Mouse (Mus musculus) large intestine, adult 2 months (tissue): Measurements from ENCODE around the gene Elfn1. TPM values are rescaled to one million over a fixed set of nuclear protein-coding genes. Genes with fewer than 3 reads are reported as not detected.

ENCODE experiments used
- DNase-seq: peaks from one replicate; pipeline ENCODE4 v3.0.0-alpha.2; 2012; ENCODE audit warnings: low read depth, low spot score
- WGBS: fragments of 180-500 bp; shearing (Covaris S2); methylation state at CpG from one replicate; pipeline ENCODE4 v1.1.7; 2018; 5-methylcytosine and 5-hydroxymethylcytosine counted together
- polyA plus RNA-seq: library from polyadenylated mRNA; depleted of rRNA; stranded (reverse); fragments of >200 nt; gene quantifications from 2 replicates; pipeline ENCODE4 v1.2.3, GENCODE M21; 2012

Elfn1 gene
- polyA plus RNA-seq, 1 experiment: 0.06 TPM

DNA sequence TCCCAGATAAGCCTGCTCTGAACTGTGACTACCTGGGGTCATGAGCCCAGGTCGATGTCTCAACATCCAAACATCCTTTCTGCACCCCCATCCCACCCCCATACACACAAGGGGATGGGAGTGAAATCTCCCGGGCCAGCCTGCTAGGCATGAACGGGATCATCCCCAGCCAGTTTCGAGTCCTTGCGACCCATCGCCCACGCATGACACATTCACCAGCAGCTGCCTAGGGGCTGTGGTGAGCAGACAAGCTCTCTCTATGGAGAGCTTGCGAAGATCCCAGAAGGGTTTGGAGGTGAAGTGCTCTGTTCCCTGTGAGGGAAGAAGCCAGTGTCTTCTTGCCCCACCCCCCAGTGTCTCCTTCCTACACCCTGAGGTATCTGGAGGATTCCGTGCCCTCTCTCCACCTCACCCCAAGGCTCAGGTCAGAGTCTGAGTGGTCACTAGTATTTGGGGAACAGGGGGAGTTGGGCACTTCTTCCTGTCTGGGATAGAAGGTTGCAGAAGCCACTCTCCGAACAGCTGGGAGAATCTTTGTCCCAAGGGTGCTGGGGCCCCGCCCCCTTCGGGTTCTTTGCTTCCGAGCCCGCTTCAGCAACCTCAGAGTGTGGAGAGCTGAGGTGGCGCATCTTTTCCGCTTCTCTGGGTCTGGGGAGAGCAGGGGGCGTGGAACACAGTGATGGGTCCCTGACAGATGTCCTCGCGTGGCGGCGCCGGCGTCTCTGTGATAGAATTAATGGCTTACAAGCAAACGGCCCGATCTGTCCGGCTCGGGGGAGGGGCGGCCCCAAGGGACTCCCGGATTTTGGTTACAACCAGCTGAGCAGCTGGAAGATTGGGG, 2.2 kb downstream of the Elfn1 start:
- no peak for DNase-seq
- 4% methylated on average over 29 of the region's 29 CpGs for WGBS

DNA sequence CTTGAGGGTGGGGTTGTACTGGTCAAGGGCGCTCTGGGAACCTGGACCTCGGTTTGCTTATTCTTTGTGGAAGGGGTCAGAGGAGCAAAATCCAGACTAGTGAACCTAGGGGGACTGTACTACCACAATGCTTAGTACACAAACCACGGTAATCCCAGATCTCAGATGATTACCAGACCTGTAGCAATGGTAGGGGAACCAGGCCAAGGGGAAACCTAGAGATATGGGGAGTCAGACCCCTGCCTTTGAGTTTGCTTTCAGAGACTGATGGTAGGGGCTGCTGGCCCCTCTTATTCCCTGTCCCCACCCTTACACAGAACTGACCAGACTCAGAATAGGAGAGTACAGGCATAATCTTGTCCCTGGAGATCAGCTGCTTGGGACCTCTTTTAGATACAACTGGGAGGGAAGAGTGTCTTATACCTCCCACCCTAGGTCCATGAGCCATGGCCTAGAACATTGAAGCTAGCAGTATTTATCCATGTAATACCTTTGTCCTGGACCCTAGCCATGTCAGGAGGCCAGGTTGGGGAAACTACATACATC, 3.1 kb downstream of the Elfn1 start:
- DNase-seq: no peak
- WGBS: 36% methylated on average over 3 of the region's 3 CpGs

DNA sequence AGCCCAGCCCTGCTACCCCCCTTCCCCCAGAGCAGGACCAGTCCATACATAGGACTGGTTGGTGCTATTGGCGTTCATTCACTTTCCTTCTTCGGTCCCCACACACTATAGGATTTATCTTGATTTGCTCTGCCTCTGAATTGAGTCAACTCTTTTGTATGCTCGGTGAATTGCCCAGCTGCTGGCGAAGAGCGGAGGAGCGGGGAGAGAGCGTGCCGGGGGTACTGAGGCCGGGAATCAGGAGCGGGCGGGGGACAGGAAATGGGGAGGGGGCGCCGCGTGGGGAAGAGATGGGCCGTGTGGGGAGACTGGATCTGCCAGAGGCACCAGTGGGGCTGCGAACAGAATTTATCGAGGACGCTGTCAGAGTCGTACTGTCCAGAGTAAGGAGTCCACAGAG, 3.8 kb downstream of the Elfn1 start:
- 10% methylated on average over 19 of the region's 19 CpGs for WGBS
- no peak for DNase-seq

DNA sequence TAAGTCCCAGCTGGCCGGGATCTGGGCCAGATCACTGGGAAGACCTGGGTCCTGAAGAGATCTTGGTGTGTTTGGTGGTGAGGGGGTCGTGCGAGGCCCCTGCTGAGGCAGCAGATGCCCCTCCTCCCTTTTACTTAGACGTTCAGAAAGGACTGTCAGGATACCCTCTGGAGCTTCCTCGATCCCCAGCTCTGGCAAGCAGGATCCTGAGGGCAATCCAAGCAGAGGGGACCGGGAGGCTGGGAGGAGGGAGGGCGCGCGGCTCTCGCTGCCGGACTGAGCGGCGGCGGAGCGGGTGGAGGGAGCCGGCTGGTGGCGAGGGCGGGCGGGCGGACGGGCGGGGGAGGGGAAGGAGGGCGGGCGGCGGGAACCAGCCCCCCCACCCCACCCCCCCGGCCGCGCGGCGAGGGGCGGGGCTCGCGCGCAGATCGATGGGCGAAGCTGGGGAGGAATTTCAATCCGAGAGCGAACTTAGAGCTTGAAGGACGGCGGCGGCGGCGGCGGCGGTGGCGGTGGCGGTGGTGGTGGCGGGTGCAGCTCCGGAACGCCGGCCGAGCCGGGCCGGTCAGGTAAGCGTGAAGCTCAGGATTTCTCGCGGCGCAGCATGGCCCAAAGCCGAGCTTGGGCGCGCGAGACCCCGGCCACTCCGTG, 4.5 kb downstream of the Elfn1 start:
- DNase-seq: no peak

DNA sequence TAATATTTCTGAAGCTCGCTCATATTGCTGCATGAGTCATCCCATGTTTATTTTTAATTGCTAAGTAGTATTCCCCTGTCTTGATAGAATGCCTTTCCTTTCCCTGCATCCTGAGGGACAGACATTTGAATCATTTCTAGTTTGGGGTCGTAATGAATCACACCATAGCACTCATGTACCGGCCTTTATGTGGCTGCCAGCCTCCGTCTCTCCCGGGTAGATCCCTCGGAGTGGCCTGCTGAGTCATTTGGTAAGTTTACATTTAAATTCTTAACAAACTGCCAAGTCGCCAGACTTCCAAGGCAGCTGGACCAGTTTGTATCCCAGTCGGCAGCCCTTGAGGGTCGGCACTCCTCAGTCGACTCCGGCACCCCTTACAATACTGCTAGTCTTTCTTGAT, 13.9 kb downstream of the Elfn1 start:
- no peak for DNase-seq
- WGBS: 52% methylated on average over 11 of the region's 11 CpGs

More for the DNA sequence above, 4.5 kb downstream of the Elfn1 start:
- WGBS: under 1% methylated on average over 50 of the region's 64 CpGs

DNA sequence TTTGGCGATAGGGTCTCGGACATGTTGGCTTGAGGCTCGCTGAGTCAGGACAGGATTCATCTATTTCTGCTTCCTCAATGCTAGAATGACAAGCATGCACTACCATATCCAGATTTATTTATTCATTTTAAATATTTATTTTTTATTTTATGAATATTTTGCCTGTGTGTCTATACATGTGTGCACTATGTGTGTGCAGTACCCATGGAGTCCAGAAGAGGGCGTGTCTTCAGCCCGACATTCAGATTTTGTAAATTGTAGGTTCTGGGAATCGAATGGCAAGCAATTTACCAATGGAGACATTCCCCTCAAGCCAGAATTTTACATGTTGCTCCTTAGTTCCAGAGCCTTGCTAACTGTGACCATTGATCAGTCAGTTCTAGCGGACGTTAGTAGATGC, 16.1 kb downstream of the Elfn1 start:
- DNase-seq: no peak
- WGBS: 90% methylated on average over 8 of the region's 8 CpGs

DNA sequence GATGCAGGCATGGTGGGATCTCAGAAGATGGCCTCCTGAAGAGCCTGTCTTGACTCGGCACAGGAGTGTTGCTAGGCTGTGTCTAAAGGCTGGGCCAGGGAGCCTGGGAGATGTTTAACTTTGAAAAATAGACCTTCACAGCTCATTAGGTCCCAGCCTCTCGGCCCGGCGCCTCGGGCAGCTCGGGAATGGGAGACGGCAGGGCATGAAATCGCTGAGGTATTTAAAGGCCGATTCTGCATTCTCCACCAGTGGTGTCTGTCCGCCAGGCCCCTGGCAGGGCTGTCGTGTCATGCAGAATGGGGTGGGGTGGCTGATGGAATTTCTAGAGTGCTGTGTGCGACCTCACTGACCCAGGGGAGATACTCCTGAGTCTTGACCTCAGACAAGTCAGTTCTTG, 22.4 kb downstream of the Elfn1 start:
- no peak for DNase-seq
- WGBS: 53% methylated on average over 12 of the region's 12 CpGs

DNA sequence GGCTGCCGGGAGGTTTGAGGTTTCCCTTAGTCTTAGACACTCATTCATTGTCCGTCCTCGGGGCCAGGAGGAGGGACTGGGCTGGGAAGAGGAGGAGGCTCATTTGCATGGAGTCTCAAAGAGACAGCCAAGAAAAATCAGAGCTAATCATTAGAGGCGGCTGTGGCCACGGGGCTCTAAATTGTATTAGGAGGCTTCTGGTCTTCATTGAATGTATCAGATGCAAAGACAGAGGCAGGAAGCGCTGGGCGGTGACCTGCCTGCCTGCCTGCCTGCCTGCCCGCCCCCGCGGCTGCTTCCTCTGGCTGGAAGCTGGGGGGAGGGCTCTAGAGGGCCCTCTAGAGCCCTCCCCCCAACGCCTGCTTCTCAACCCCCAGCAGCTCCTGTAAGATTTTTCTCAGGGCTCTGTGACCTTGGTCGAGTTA, 23.2 kb downstream of the Elfn1 start:
- DNase-seq: no peak
- WGBS: 3% methylated on average over 12 of the region's 12 CpGs

DNA sequence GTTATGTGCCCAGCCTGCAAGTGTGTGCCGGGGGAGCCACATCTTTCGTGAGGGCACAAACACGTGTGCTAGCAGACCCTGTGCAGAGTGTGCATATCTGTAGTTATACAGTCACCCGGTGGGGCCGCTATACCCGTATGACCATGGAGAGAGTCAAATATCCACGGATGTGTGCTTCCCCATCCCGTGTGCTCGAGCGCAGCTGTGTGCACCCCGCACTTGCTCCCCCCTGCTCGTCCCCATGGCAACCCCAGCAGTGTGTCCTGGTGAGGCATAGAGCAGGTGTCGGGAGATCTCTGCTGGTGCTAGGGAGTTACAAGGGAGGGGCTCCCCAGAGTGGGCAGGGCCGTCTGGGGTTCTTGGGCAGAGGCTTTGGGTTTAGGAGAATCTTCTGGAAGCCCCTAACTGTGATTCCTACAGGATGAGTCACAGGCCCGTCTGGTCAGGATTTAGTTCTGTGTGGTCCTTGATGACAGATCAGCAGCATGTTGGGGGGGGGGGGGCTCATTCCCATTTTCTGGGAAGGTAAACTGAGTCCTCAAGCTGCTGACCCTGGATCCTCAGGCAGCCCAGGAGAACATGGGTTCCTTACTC, 24.3 kb downstream of the Elfn1 start:
- no peak for DNase-seq

DNA sequence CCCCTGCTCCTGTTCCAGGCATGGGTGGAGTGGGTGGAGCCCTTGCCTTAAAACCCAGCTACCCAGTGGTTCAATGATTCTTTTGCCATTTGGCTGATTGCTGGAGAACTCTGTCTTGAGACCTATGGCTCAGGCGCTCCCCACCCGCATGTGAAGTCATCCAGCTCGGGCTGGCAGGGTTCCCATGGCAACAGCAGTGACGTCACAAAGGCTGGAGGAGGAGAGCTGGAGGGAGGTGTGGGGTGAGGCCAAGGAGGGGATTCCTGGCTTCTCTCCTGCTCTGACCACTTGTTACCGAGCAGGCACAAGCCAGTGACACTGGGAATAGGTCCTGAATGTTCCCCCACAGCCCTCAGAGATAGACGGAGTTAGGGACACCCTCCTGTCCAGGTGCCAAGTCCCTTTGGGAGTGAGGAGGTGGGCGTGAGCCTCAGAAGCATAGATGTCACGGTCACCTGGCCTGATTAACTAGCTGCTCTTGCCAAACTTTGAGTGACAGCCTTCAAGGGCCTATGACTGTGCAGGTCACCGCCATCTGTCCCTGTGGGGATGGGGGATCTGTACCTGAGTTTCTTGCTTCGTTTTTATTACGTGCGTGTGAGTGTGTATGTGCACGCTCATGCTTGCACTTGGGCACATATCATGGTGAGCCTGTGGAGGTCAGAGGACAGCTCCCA, 25.0 kb downstream of the Elfn1 start:
- WGBS: 37% methylated on average over 13 of the region's 13 CpGs
- DNase-seq: no peak

More for the DNA sequence above, 24.3 kb downstream of the Elfn1 start:
- 30% methylated on average over 15 of the region's 15 CpGs for WGBS

DNA sequence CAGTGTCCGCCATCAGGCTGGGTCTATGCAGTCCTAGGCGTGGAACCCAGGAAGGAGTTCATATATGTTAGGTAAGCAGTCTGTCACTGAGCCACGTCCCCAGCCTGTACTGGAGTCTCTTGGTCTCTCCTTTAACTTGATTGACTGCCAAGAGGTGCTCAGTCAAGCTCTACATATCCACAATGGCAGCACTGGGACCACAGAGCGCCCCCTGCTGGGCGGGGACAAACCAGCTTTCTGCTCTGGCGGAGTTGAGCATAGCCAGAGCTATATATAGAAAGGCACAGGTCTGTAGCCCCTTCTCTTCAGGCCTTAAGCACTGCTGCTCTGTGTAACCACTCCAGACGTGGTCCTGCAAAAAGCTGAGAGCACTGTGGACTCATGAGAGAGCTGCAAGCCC, 25.7 kb downstream of the Elfn1 start:
- WGBS: 50% methylated on average over 7 of the region's 7 CpGs
- no peak for DNase-seq

DNA sequence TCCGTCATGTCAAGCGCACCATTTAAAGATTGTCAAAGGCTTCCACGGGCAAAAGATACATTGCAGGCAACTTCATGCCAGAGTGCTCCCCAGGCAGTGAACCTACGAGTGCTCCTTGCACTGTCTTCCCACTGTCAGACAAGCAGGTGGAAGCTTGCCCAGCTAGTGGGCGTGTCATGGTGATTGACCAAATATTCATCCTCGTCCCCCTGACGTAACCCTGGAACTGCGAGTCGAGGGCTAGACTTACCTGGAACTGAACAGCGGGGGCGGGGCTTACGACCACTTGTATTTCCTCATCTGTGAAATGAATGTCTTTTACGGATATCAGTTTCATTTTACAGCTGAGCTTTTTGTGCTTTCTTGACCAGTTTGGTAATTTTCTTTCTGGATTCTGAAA, 28.7 kb downstream of the Elfn1 start:
- WGBS: 38% methylated on average over 13 of the region's 13 CpGs
- no peak for DNase-seq

DNA sequence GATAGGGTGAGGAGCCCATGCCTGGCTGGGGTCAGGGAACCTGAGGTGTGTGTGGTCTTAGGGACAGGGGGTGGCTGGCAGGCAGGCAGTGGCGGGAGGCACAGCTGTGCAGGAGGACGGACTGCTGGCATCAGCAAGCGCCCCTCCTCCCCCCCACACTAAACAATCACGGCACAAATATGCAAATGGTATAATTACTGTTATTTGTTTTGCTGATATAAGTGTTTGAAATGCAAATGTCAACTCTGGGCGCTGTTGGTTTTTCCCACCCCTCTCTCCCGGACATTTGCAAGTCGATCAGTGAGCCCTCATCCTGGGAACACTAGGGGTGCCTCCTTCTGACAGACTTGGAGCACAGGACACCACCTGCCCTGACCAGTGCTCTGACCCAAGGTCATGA, 37.0 kb downstream of the Elfn1 start:
- 33% methylated on average over 7 of the region's 7 CpGs for WGBS
- DNase-seq: no peak

DNA sequence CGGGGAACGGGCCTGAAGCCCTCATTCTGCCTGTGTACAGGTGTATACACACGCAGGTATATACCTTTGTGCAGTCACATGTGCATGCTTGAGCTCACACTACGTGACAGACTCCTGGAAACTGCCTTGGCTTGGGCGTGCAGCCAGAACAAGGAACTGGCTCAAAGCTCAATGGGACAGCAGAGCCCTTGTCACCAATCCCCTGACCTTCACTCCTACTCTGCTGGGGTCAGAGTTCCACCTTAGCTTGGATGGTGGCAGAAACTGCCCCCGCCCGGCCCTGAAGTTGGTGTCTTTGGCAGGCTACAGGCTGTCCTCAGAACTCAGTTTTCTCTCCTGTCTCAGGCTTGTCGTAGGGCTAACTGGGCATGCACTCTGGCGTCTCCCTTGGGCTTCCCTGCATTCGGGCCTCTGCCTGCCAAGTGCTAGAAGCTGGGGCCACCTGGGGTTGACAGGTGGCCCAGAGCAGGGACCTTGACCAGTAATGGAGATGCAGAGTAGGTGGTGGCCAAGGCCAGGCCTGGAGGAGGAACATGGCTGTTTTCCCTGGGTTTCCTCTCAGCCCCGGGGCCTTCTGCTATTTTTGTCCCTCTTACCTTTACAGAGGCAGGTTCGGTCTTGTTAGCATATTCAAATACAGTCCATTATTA, 38.1 kb downstream of the Elfn1 start:
- no peak for DNase-seq
- WGBS: 43% methylated on average over 12 of the region's 12 CpGs

DNA sequence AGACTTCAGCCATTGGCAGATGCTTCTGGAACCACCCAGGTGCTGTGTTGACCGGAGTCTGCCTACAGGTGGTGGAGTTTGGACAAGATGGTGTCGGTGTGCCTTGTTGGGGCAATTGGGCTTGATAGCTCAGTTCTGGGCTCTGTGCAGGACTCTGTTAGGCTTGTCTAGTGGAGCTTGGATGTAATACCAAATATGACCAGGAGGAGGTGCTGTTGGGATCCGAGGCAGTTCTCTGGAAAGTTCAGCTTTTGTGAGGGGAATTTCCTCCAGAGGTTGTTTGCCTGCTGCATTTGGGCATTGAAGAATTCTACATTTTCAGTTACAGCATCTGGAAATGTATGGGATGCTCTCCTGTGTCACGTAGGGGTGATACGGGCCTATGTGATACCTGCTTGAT, 39.7 kb downstream of the Elfn1 start:
- WGBS: 86% methylated on average over 5 of the region's 5 CpGs
- DNase-seq: no peak

DNA sequence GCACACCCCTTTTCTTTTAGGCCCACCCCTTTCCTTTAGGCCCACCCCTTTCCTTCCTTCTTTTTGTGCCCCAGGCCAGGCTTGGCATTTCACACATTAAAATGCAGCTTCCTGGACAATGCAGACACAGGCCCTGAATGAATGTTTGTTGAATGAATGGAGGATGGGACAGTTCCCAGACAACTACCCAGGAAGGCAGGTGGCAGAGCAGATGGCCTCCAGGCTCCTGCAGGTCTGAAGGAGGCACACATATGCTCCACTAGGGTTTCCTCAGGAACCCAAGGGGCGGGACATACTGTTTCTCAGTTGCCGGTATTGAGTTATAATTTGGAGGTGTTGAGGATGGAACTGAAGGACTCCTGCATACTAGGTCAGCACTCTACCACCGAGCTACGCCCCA, 40.8 kb downstream of the Elfn1 start:
- WGBS: 77% methylated on average over 4 of the region's 4 CpGs
- no peak for DNase-seq

DNA sequence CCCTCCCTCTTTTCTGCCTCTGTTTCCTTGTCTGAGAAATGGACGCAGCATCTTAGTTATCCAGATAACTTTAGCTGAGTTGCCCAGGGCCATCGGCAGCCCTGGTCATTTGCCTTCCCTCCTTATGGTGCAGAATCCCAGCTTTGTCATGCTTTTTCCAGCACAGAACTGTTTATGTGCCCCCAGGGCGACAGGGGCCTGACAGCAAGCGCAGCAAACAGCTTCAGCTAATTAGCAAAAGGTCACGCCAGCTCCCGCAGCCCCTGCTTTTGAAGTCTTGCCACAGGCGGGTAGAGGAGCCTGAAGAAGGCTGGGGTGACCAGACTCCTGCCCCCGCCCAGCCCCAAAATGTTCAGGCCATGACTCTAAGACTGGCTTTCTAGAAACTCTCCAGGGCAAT, 41.6 kb downstream of the Elfn1 start:
- no peak for DNase-seq
- 81% methylated on average over 8 of the region's 8 CpGs for WGBS

DNA sequence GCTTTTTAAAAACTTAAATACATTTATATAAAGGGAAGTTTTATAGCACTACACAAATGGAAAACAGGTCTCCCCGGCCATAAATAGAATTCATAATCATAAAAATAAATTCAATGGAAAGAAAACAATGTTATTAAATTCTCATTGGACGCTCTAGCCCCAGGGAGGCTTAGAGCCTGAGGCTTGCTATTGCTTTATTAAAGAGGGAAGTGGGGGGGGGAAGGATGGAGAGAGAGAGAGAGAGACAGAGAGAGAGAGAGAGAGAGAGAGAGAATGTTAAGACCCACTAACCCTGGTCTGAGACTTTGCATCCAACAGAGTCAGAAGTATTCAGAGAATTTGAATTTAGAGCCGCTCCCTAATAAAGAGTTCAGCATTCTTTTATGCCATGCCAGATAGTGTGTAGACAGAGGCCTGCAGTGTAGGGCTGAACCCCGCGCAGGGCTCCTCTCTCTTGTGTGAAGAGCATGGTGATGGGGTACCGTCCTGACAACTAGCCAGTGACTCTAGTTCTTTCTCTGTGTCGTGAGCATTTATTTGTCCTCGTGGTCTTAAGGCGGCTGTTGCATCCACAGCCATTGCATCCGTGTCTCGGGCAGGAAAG, 42.3 kb downstream of the Elfn1 start:
- WGBS: 70% methylated on average over 11 of the region's 11 CpGs
- no peak for DNase-seq

DNA sequence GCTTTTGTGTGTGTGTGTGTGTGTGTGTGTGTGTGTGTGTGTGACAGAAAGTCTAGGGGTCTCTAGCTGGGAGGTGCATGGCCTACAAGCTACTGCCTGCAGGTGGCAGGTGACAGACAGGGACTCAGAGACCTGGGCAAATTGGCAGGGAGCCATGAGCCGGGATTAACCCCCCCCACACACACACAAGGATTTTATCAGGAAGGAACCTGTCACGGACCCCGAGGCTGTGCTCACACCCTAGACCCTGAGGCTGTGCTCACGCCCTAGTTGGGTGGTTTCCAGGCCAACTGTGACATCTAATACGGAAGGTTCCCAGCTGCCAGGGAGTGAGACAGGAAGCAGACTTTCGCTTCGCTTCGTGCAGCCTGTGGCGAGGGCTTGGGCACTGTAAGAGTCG, 49.1 kb downstream of the Elfn1 start:
- WGBS: 6% methylated on average over 10 of the region's 10 CpGs
- no peak for DNase-seq
